Mouse (Mus musculus) megakaryocyte, adult 5-6 weeks (primary cell): Measurements from ENCODE around the gene Fastkd3. TPM values are rescaled to one million over a fixed set of nuclear protein-coding genes. Genes with fewer than 3 reads are reported as not detected.
A peak's percentile ranks its signal among the peaks of the same experiment; 100 is the strongest.
"Not testable (repeated sequence)": the region's sequence is repeated elsewhere in the genome, so short reads cannot be mapped to it uniquely, and the experiment has no call there.

Experiments used
- ATAC-seq: 2 replicates; pipeline ENCODE4 v1.8.0; 2016; ENCODE audit warnings: mild to moderate bottlenecking, inconsistent platforms; ENCODE audit not compliant: poor library complexity, severe bottlenecking
- total RNA-seq, 2 experiments: library from RNA; stranded (forward) in 1 of 2; stranded (reverse) in 1 of 2; fragments of 153-499, 151-499 nt in 1 of 2; fragments of 221-1000, 200-1000 nt in 1 of 2; gene quantifications; 2 replicates each; pipeline versions ENCODE4 v1.2.3 to v1.2.4; 2015 to 2017

Fastkd3 gene
- total RNA-seq (2015): 13.6 and 14.4 TPM in 2 replicates
- total RNA-seq (2017): 5.3 and 7.2 TPM in 2 replicates

DNA sequence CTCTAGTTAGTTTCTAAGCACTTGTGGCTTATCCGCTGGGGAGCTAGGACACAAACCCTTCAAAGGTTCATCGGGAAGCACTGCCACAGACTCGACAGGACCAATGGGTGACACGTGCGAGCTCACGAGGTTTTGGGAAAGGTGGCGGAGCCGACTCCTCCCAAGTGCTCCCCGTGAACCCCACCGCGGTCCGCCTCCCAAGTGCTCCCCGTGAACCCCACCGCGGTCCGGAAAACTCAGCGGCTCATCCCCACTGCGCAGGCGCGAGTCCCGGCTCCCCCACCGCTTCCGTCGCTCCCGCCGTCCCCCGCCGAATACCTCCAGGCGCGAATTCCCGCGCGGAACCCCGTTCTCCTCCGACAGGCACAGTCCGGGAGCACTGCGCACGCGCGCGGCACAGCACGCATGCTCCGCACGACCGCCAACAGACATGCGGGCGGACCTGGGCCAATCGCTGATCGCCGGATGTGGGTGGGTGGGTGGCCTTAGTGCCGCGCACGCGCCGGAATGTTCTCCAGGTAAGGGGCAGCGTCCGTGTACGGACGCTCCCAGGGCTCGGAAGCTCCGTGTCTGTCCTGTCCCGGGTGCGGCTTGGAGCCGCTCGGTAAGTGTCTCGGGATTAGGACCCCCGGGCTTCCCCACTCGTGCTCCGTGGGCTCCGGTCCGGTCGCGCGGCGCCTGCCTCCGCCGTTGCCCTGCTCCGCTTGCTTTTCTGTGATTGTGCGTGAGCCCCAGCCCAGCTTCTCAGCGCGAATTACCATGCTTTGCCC, at the start of gene Fastkd3, which contains the start of gene Mtrr:
Gene Fastkd3, plus strand, starts transcription at position 488 of the 770 bp plus-strand sequence.
Gene Mtrr, minus strand, starts transcription at position 403 of the 770 bp plus-strand sequence.
- ATAC-seq: peak; percentile 91

DNA sequence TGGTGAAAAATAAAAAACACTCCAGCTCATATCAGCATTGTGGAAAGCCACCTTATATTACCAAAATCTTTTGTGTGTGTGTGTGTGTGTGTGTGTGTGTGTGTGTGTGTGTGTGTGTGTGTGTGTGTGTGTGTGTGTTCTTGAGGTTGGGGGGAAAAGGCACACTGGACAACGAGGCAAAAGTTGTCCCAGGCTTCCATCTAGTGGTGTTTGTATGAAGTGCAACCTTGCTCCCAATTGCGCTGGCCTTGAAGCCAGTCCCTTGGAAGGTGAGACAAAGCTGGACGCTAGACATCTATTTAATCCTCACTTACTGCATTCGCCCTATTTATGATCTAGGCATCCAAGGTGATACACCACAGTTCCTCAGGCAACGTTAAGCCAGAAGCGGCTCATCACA, 28.6 kb upstream of the Fastkd3 start:
- not testable (repeated sequence) for ATAC-seq

DNA sequence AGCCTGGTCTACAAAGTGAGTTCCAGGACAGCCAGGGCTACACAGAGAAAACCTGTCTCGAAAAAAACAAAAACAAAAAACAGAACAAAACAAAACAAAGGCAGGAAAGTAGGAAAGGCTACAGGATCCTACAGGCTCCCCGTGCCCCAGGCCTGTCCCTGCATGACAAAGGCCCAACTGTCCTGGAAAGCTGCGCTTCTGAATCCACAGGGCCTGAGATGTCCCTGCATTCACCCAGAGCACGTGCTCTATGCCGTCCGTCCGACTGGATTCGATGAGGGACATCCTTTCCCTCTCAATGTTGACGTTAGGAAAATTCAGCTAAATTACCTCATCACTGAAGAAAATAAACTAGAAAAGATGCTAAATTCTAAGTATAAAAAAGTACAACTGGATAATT, 13.9 kb upstream of the Fastkd3 start:
- no peak for ATAC-seq

DNA sequence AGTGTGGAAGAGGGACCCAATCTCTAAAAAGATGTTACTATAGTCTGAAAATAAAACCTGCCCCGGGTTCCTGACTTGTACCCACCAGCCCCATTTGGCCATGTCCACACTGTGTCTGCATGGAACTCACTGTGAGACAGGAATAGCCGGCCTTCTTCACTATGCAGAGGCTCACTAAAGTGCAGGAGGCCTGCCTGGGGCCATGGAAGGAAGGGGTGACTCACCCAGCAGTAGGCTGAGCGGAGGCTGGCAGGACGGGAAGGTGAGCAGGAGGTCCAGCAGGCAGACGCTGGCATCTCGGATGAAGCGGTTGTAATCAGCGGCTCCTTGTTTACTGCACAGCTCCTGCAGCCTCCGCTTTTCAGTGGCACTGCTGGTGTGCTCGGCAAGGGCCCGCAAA, 13.5 kb upstream of the Fastkd3 start:
- no peak for ATAC-seq

DNA sequence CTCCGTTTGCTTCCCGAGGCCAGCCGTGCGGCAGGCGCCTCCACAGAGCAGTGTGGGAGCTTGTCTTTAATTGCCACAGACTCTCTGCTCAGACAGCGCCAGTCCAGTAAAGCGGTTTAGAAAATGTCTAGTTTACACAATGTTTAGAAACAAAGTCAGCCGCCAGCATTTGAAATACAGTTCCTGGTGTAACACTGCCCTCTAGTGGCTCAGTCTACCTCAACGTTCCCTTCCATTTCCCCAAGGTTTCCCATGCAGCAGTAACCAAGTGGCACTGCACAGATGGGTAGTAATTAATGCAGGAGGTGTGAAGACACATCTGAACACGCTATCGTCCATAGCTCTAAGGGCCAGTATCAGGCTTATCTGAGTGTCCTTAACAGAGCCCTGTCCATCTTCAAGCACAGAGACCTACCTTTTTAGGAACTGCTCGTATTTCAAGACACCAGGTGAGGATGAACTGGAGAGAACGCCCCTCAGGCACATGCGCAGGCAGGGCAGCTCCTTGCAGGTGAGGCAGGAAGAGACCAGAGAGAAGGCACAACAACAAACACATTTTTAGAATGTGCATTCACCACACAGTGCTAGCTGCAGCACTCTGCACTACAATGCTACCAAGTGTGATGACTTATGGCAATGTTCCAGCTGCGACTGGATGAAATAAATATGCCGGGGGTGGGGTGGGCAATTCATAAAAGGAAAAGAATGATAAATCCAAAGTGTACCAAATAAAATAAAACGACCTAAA, 12.3 kb upstream of the Fastkd3 start:
- peak; percentile 75 for ATAC-seq

DNA sequence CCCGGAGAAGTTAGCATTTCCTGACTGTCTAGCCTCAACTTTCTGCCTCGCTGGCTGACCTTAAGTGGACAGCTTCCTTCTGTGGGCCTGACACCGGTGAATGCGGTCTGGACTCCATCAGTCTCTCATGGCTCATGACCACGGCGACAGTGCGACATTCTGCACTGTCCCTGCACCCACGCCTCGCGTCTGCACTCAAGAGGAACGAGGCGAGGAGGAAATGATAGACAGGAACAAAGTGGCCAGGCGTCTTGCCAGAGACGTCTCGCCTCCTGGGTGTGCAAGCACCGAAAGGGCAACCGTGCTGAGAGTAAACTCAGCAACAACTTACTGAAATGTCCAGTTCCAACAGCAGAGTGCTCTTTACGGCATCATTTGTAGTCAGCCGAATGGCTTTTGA, 9.8 kb upstream of the Fastkd3 start:
- ATAC-seq: no peak

DNA sequence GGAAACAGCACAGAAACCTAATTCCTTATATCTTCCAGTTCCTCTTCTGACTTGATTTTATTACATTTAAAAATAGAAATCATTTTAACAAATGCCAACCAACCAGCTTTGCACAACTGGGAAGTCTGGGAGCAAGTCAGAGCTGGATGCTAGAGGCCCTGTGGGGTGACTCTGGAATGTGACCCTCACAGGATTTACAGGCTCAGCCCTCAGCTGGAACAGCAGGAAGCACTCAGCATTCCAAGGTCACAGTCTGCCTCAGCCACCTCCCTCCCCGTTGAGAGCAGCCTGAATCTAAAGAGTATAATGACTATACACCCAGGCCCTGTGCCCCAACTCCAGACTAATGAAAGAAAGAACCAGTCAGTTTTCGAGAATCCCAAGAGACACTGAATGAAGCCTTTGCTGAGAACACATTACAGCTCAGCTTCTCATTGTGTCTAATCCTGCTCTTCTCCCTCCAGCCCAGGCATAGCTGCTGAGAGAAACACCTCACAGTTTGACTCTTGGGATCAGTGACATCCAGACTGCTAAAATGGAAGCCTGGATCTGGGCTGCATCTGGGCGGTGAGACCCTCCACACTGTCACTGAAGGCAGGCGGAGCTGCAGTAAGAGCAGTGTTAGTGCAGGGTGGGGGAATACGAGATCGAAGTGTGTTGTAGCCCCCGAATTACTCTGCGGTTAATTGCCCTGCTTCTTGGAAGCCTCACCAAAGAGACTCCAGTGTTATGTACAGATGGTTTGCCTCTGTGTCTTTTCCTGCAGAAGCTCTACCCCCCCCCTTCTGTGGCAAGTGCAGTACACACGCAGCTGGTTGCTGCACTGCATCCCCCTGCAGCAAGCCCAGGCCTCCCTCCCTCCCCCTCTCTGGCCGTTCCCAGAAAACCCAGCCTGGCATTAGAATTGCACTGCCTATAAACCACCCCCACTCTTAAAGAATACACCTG, 8.8 kb upstream of the Fastkd3 start:
- ATAC-seq: no peak

DNA sequence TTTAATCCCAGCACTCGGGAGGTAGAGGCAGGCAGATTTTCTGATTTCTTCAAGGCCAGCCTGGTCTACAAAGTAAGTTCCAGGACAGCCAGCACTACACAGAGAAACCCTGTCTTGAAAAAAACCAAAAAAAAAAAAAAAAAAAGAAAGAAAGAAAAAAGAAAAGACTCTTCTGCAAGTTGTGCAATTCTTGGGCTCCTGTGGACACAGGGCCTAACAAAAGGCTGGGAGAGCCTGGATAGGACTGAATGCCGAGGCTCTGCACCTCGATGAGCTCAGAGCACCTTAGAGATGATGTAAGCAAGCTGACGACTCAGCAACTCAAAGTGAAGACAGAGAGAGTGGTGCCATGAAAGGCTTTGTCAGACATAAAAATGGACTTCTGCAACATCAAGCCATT, 7.6 kb upstream of the Fastkd3 start:
- ATAC-seq: no peak

DNA sequence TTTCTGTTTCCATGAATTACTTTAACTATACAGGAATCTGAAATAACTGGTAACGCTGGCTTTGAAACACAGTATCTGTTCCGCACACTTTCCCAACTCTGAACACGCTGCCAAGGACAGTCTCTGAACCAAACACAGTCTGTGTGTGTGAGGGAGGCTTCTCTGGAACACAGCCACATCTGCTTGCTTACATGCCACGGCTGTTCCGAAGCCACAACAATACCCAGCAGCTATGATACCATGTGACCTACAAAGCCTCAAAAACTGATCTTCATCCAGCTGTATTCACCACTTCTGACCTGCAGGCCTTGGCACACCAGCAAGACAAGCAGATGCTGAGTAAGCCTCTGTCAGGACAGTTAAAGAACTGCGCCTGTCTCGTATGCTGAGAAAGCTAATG, 4.1 kb upstream of the Fastkd3 start:
- no peak for ATAC-seq

DNA sequence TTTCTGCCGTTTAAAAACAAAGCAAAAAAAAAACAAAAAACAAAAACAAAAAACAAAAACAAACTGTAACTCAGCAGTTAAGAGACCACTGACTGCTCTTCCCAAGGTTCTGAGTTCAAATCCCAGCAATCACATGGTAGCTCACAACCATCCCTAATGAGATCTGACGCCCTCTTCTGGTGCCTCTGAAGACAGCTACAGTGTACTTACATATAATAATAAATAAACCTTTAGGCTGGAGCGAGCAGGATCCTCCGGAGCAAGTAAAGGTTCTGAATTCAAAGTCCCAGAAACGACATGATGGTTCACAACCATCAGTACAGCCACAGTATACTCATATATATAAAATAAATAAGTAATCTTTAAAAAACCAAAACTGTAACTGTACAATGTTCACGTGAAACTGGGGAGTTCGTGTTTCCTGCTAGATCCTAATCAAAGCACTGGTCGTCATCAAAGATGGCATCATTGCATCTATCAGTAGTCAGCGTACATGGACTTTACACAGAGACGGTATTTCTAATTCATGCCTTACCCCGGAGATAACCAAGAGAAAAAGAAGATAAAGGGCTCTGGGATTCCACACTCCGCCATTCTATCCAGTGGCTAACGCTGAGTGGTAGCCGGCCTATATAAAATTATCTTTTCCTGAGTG, 821 bp upstream of the Fastkd3 start:
- no peak for ATAC-seq

DNA sequence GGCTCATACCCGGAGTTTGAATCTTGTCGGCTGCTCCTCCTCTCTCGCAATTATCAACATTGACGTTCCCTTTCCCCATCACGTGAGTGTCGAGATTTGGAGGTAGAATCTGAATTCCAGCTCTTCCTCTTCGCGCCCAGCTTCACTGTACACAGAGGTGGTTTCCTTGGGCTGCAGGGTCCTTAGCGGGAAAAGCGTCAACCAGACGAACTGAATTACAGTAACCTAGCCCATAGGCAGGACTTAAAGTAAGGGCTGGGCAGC, 415 bp downstream of the Fastkd3 start:
- ATAC-seq: no peak

DNA sequence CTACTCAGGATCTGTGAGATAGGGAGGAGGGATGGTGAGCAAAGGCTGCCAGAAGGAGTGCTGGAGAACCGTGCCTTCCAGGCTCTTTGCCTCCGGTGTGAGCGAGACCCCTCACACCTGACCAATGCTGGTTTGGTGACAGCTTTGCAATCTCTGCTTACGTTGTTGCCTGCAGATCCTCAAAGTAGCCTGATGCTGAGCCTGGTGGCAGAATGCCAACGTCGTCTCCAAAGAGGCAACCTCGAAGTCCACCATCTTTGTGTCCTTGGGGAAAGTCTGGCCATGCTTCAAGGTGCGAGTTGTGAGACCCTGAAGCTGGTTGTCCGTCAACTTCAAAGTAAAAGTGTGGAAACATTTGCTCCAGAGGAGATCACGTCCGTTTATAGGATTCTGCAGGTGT, 1.9 kb downstream of the Fastkd3 start:
- no peak for ATAC-seq

DNA sequence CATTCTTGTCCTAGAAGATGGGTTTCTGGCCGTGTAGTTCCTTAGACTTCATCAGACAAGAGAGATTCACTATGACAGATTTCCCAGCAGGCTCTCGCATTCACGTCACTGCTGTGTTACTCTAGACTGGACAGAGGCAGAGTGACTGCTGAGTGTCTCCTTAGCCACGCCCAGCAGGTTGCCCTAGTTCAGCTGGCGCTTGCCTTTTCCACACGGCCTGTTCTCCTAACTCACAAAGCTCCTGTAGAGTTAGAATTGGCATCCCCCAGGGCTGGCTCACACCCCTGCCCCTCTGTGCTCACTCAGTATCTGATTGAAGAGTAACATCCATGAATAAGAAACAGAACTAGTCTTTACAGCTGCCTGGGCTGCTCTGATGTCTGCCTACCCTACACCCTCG, 3.4 kb downstream of the Fastkd3 start:
- no peak for ATAC-seq

DNA sequence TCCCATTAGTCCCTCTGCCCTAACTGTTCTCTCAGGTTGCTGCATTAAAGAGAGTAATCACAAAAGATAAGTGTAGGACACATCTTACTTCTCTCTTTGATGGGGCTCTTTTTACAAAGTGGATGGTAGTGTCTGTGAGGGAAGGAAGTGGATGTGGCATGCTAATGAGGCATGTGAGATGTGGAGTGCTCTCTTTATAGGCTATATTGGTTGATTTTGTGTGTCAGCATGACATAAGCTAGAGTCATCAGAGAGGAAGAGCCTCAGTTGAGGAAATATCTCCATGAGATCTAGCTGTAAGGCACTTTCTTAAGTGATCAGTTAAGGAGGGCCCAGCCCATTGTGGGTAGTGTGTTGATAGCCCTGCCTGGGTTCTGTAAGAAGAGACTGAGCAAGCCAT, 6.3 kb downstream of the Fastkd3 start:
- no peak for ATAC-seq

DNA sequence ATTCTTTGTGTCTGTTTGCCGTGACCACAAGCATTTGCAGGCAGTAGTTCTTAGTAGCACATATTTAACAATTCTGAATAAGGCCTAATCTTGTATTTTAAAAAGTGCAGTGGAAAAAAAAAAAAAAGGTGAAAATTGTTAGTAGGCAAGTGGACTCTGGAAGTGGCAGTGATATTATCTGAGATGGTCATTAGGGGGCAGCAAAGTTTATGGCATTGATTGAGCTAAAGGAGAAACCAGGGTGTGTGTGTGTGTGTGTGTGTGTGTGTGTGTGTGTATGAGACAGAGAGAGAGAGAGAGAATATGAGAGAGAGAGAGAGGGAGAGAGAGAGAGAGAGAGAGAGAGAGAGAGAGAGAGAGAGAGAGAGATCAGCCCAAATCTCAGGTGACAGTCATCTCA, 11.8 kb downstream of the Fastkd3 start:
- ATAC-seq: no peak

DNA sequence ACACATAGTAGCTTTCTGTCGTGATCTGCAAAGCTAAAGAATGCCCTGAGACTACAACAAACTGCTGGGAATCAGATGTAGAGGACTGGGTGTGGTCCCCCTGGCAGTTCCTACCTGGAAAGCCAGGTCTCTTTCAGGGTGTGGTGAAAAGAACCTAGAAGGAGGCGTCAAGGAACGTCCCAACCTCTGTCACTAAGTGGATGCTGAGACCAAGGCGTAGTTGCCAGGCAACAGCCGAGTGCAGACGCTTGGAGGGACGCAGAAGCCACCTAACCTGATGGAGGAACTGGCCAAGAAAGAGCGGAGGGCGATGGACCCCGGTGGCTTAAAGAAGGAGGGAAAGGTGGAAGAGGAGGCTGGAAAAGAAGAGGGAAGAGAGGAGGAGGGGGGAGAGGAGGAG, 15.2 kb downstream of the Fastkd3 start, which contains the start of gene 1700001L19Rik:
Gene 1700001L19Rik, plus strand, starts transcription at position 223 of the 400 bp plus-strand sequence.
- ATAC-seq: no peak

DNA sequence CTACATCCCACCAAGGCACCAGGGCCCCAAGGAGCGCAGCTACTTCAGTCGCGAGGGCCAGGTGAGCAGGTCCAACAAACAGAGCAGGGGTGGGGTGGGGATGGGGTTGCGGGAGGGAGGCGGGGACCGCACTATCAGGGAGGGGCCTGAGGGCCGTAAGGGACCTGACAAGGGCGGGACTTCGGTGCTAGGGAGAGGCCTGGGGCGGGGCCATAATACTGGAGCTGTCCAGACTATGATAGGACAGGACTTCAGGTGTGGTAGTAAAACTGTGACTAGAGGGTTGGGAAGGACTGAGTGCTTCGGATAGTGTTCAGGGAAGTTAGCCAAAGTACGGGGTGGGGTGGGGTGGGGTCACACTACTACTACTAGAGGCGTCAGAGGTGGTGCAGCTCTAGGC, 15.6 kb downstream of the Fastkd3 start:
- no peak for ATAC-seq

DNA sequence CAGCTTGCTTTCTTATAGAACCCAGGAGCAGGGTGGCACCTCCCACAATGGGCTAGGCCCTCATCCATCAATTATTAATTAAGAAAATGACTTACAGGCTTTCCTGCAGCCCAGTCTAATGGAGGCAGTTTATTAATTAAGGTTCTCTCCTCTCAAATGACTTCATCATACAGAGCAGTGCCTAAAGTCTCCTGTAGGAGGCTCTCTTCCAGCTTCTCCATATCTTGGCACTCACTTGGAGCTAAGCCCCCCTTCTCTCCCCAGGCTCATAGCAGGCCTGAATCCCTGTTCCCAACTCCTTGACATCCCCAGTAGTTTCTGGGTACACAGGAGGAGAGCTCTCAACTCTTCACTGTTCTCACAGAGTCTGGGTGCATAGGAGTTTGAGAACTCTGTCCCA, 16.9 kb downstream of the Fastkd3 start:
- ATAC-seq: no peak

DNA sequence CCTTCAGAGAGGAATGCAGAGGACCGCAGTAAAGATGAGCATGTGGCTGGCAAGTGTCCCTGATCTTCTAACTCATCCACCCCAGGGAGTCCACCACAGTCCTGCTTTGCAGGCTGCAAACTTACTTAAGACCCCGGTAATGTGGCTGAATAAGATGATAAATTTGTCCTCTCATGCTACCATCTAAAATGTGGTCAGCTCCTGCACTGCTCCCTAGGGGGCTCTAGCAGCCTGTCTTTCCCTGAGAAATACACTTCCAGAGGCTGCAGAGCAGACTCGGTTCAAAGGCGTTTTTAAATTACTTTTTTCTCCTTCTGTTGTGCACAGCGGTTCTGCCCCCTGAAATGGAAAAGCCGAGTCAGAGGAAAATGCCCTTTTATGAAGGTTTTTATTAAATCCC, 19.1 kb downstream of the Fastkd3 start:
- no peak for ATAC-seq

DNA sequence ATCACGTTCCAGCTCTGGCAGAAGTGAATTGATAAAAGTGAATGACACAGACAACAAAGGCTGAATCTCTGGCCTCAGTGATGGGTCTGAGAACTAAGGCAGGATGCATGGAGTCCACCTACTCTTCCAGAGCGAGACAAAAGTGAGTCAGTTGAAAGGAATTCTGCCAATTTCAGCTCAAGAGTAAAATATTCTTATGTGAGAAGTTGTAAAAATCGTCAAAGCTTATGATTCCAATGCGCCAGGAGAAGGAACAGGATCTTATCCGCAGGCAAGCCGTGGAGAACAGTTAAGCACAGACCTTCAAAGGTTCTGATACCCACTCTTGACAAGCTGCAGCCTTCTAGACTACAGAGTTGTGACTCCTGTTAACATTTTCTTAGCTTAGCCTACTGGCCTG, 21.1 kb downstream of the Fastkd3 start:
- ATAC-seq: no peak

DNA sequence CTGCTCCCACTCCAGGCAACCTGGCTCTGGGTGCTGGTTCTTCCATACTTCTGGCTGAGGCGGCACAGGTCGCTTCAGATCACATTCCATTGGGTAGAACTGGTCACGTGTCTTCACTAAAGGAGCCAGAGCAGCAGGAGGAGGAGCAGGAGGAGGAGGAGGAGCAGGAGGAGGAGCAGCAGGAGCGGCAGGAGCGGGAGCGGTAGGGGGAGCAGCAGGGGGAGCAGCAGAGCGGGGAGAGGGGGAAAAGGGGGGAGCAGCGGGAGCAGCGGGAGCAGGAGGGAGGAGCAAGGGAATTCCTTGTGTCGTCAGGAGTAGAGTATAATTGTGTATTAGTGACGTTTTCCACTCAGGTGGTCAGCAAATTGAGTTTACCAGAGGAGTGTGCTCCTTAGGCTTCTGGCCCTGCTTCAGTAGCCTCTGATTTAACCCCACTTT, 23.7 kb downstream of the Fastkd3 start:
- no peak for ATAC-seq
